Mouse (Mus musculus): ENCODE data around the gene Tapbp.

Tapbp gene

DNA sequence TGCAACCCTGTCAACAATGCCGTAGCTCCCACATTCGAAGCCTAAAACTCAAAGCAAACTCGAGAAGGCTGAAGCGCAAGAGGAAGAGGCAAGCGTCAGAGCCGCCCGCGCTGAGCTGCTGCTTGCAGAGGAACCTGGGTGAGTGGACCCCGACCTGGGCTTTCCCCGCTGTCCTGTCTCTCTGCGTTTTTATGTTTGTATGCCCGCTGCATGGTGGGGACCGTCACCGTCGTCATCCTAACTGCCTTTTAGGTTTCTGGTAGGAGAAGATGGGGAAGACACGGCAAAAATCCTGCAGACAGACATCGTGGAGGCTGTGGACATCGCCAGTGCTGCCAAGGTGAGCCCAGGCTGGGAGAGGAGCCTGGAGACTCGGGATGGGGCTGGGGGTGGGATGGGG lies 25.7 kb downstream of the Tapbp start:
- in situ Hi-C loops (cut with MboI, MseI), result no loop called here

DNA sequence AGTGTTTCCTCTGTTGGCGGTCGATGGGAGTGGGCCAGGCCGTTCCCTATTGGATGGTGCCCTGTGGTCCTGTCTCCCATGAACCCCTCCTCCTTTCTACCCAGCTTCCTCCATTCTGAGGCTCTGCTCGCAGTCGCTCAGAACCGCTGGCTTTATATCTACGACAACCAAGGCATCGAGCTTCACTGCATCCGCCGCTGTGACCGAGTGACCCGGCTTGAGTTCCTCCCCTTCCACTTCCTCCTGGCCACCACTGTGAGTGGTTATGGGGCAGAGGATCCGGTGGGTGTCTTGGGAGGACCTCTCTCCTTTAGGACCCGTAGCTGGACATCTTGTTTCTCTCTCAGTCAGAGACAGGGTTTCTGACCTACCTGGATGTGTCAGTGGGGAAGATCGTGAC lies 27.8 kb downstream of the Tapbp start:
- in situ Hi-C loops (cut with MboI, MseI), result no loop called here

DNA sequence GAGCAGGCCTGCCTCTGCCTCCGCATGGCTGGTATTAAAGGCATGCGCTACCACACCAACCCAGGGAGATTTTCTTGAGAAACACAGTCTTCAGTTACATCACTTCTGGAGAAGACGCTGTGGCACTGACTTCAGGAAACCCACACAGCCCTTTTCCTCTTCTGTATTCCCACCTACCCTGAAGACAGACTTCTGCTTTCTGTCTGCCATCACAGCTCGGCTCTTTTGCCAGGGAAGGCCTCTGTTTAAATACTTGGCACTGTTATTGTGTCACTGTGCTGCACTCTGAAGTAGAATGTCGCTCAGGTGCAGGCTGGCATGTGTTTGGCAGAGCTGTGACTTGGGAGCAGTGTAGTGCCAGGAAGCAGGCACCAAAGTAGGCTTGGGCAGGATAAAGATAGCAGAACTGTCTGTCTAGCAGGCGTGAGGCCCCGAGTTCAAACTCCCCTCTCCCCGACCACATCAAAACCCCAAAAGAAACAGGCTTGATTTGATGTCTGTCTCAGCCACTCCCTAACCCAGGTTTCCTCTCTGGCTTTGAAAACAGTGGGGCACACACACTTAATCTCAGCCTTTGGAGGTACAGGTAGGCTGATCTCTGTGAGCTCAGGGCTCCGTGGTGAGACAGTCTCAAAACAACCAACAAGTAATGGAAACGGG lies 31.9 kb downstream of the Tapbp start:
- in situ Hi-C loops (cut with MboI, MseI), result no loop called here

DNA sequence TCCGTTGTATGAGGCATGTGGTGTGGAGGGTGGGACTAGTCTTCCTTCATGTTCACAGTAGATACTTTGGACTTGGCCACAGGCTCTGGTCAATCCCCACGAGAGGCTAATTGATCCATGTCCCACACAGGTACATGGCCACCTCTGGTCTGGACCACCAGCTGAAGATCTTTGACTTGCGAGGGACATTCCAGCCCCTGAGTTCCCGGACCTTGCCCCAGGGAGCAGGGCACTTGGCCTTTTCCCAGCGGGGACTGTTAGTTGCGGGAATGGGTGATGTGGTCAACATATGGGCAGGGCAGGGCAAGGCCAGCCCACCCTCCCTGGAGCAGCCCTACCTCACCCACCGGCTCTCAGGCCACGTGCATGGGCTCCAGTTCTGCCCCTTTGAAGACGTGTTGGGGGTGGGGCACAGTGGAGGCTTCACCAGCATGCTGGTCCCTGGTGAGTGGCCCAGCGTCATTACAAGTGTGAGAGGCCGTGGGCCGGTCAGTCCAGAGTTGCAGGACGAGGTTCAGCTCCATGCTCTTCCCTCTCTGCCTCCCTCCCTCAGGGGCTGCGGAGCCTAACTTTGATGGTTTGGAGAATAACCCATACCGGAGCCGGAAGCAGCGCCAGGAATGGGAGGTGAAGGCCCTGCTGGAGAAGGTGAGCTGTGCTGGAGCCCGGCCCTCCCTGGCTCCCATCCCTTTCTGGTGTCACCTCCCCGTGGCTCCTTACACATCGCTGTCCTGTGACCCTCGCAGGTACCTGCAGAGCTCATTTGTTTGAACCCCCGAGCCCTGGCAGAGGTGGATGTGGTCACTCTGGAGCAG lies 32.6 kb downstream of the Tapbp start:
- in situ Hi-C loops (cut with MboI, MseI), result no loop called here

DNA sequence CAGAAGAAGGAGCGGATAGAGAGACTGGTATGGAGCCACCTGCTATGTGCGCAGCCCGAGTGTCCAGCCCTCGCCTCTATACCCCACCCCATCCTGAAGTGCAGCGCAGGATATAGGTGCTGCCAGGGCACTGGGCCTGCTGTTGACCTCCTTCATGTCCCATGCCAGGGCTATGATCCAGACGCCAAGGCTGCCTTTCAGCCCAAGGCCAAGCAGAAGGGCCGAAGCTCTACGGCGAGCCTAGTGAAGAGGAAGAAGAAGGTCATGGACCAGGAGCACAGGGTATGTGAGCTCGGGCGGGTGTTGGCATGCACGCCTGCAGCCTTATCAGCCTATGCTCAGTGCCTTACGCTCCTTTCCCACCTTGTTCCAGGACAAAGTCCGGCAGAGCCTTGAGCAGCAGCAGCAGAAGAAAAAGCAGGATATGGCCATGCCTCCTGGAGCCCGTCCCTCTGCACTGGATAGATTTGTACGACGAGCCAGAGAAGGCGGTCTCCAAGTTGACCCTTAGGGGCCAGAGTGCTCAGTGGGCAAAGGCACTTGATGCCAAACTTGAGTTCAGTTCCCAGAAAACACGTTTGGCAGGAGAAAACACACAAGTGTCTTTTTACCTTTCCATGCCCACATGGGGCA lies 33.3 kb downstream of the Tapbp start:
- in situ Hi-C loops (cut with MboI, MseI), result no loop called here

DNA sequence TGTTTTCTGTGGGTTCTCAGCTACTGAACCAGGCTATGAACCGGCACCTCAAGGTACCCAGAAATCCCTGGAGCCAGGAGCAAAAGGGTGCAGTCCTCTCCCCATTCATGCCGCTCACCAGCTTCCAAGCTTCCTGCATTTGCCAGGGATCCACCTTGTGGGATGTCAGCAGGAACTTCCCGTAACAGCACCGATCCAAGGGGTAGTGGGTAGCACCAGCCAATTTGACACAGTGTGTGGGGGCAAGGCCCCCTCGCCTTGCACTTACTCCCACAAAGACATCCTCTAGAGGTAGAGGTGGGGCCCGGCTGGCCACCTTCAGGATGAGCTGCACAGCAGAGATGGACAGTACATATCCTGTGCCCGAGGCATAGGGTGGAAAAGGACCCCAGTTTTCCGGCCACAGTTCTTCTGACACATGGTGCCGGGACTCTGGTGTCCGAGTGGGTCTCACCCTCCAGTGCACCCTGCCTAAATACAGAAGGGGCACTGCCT lies 34.5 kb downstream of the Tapbp start:
- in situ Hi-C loops (cut with MboI, MseI), result loop anchor here (10.0 kb wide), 1 partner anchor 245 kb away; the partner anchor contains the start of gene Psmb8

DNA sequence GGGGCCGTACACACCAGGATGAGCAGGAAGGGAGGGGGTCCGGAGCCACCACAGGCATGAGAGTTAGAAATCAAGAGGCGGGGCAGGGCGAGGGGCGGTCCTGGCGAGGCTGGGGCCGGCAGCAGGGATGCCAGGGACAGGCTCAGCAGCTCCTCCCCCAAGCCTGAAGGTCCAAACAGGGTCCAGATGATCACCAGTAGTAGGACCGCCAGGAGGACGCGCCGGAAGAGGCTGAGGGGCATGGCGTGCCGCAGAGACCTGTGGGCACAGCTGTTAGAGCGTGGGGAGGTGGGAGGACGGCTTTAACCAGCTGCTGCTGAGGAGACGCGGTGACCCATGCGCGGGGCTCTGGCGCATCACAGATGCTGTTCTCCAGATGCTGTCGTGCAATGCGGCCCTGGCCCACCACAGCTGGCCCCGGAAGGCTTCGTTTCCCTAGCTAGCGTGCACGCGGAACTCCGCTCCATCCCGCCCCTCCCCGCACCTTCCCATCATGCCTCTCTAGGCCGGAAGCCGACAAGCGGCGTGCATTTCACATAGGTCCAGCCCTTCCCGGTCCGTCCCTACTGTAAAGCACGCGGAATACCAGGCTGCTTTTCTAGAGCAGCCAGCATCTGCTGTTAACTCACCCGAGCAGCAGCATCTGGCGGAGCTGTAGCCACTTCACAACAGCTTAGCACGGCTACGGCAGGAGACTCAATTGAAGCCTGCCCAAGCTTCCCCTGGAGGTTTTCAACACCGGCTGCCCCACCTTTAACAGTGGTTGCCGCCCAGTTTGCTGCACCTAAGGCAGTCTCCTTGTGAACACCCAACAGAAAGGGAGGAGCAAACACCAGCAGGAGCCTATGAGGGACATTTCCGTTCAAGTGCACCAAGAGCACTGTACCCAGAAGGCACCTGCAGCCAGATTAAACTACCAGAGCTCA lies 35.6 kb downstream of the Tapbp start, which contains the start of gene B3galt4:
Gene B3galt4, minus strand, starts transcription at position 468 of the 926 bp plus-strand sequence.
- in situ Hi-C loops (cut with MboI, MseI), result loop anchor here (10.0 kb wide), 1 partner anchor 244 kb away; the partner anchor contains the start of gene Psmb8

DNA sequence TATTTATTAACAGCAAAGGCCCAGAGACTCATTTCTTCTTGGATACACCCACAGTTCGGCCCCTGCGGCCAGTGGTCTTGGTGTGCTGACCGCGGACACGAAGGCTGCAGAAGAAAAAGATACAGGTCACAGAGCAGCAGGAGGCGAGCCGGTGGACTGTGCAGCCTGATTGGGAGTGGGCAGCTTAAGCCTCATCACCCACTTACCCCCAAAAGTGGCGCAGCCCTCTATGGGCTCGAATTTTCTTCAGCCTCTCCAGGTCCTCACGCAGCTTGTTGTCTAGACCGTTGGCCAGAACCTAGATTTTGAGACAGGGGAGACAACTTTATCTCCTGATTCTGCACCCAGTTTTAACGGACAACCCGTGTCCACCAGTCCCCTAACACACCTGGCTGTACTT lies 36.3 kb downstream of the Tapbp start:
- in situ Hi-C loops (cut with MboI, MseI), result loop anchor here (10.0 kb wide), 1 partner anchor 243 kb away; the partner anchor contains the start of gene Psmb8

DNA sequence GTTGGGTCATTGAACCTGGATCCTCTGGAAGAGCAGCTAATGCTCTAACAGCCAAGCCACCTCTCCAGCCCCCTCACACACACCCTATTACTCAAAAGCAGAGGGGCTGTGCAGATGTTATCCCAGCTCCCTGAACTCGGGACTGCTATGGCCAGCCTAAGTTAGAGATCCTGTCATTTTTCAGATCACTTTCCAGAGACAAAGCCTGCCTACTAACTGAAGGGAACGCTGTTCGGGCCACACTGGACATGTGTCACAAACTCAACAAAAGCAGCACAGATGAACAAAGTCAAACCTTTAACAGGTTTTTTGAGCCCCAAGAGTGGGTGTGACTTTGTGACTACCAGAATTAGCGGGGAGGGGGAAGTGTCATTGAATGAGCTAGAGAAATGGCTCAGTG lies 37.2 kb downstream of the Tapbp start:
- in situ Hi-C loops (cut with MboI, MseI), result loop anchor here (10.0 kb wide), 1 partner anchor 242 kb away; the partner anchor contains the start of gene Psmb8

DNA sequence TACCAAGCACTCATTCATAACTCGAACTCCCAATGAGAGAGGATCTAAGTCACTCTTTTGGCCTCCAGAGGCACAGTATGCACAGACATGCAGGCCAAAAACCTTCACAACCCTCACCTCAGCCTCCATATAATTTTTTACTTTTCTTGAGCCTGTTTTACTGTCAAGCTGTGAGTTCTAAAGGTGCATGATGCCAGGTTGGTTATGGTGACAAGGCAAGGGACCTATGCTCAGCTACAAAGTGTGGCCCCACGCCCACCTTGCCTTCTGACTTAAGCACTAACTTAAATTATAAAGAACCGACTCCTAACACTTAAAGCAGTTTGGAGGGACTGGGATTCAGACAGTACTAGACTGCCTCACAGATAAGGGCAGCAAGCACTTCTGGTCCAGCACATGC lies 37.6 kb downstream of the Tapbp start:
- in situ Hi-C loops (cut with MboI, MseI), result loop anchor here (10.0 kb wide), 1 partner anchor 241 kb away; the partner anchor contains the start of gene Psmb8

DNA sequence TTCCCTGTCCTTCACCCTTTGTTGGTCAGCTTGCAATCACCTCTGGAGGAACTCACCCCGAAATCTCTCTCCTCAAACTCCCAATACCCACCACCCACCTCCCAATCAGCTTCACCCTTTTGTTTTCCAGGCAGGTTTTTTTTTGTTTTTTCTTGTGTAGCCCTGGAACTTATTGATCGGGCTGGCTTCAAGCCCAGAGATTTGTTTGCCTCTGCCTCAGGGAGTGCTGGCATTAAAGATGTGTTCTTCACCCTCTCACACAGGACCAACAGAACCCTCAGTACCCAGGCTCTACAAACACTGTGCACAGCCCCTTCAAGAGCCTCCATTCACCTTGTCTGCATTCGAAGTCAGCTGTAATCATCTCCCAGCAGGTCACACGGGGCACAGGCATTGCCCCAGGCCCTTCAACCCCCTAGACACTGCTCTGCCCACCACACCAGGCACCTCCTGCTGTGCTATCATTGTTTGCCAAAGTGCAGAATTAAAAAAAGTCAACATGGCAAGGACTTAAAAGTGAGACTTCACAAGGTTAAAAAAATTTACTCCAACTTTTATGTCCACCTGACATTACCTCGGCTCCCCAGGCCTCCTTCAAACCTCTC lies 38.4 kb downstream of the Tapbp start:
- in situ Hi-C loops (cut with MboI, MseI), result loop anchor here (10.0 kb wide), 1 partner anchor 241 kb away; the partner anchor contains the start of gene Psmb8

DNA sequence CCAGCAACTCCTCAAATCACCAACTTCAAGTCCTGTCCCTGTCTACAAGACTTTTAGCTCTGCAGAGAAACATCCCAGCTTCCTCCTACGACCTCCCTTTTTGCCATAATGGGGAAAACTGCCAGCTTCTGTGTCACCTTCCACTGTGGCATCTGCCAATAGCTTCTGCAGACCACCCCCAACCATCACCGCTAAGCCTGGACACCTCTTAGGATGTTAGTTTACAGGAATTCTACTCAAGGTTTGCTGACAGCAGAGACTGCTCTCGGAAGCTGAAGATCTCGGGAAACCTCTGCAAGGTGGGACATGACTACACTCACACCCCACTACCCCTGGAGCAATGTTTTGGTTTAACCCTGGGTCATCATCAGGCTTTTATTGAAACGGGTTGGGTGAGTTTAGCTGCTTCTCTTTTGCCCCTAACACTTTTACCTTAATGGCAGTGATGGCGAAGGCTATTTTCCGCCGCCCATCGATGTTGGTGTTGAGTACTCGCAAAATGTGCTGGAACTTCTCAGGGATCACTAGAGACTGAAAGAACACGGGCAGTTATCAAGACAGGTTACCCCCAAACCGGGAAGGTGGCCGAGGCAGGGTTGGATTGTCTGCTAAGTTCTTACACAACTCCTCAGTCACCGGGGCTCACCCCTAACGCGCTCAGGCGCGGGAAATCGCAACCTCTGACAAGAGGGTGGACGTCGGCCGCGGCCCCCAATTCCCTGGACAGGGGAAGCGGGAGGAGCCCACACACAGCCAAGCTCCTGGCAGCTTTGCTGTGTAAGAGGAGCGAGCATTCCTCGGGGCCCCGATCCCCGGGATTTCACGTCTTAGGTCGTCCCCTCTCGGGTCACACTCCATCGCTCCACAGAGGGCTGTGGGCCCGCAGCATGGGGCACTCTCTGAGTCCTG lies 39.2 kb downstream of the Tapbp start:
- in situ Hi-C loops (cut with MboI, MseI), result loop anchor here (10.0 kb wide), 1 partner anchor 240 kb away; the partner anchor contains the start of gene Psmb8

DNA sequence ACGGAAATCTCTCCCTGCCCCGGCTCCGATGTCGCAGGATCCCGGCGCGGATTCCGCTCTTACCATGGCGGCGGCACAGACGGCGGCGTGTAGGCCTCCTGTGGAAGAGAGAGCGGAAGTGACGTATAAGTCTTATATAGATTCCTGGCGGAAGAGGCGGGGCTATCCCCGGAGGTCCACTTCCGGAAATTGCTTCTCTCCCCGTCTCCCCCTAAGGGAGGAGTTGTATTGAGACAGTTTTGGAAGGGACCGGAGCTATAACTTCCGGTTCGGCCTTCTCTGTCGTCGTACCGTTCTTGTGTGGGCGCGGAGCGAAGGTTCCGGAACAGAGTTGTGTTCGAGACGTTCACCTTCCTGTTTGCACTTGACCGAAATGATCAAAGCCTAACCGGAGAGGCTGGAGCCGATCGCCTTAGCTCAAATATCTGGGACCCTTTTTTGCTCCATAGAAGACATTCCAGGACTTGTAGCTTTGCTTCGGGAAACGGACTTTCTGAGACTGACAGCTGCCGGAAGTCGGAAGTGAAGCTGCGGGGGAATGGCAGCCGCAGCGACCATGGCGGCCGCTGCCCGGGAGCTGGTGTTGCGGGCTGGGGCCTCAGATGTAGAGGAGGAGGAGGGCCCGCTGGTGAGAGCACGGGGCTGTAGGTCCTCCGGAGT lies 40.0 kb downstream of the Tapbp start, which contains the start of the genes Vps52 and Rps18:
Gene Vps52, plus strand, starts transcription at position 258 of the 660 bp plus-strand sequence.
Gene Rps18, minus strand, starts transcription at position 447 of the 660 bp plus-strand sequence.
- in situ Hi-C loops (cut with MboI, MseI), result loop anchor here (10.0 kb wide), 1 partner anchor 239 kb away; the partner anchor contains the start of gene Psmb8

DNA sequence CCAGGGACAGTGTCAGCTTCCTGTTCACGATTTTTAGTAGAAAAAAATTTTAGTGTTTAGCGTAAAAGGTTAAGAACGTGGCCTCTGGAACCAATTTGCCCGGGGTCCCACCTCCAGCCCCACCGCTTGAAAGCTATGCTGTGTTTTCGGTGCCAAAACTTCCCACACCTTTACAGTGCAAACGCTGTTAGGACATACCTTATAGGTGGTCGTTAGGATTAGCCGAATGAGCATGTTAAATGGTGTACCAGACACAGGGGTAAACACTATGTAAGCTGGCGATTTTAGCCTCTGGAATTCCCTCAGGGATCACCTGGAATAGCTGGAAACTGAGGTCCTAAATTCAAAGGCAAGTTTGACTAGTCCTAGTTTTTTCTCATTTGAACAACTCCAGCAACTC lies 40.6 kb downstream of the Tapbp start:
- in situ Hi-C loops (cut with MboI, MseI), result loop anchor here (10.0 kb wide), 1 partner anchor 238 kb away; the partner anchor contains the start of gene Psmb8

DNA sequence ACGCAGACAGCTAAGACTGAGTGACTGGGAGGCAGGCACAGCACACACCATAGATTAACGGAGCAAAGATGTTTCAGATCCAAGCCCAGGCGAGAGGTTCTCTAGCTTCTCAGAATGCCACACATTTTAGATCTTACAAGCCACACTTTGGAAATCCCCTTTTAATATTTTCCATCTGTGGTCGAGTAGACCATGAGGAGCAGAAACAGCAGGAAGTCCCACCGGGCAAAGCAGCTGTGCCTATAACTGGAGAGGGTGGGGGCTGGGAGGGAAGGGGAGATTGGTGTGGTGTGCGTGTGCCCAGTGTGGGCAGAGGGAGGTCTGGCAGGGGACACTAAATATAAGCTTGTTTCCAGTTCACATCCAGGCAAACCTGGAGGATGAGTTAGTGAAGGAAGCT lies 41.8 kb downstream of the Tapbp start:
- in situ Hi-C loops (cut with MboI, MseI), result loop anchor here (10.0 kb wide), 1 partner anchor 237 kb away; the partner anchor contains the start of gene Psmb8

DNA sequence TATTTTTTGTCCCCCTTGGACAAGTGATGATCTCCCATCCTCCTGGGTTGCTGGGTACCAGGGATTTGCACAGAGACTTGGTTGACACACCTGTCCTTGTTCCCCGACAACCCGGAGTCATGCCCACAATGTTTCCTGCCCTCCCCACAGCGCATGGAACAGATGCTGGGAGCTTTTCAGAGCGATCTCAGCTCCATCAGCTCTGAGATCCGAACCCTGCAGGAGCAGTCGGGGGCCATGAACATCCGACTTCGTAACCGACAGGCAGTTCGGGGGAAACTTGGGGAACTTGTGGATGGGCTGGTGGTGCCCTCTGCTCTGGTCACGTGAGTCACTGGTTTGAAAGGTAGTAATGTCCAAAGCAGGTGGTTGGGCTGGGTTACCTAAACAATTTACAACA lies 42.8 kb downstream of the Tapbp start:
- in situ Hi-C loops (cut with MboI, MseI), result loop anchor here (10.0 kb wide), 1 partner anchor 236 kb away; the partner anchor contains the start of gene Psmb8

DNA sequence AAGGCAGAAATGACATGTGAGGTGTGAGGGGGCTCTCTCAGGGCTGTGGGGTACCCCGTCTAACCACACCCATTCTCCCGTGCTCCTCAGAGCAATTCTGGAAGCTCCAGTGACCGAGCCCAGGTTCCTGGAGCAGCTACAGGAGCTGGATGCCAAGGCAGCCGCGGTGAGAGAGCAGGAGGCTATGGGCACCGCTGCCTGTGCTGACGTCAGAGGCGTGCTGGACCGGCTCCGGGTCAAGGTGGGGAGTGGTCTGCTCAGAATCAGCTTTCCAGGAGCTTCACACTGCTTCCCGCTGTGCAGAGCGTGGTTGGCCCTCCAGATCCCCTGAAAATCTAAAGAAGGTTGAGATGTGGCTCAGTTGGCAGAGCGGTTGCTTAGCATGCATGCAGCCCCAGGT lies 43.4 kb downstream of the Tapbp start:
- in situ Hi-C loops (cut with MboI, MseI), result loop anchor here (10.0 kb wide), 1 partner anchor 236 kb away; the partner anchor contains the start of gene Psmb8

DNA sequence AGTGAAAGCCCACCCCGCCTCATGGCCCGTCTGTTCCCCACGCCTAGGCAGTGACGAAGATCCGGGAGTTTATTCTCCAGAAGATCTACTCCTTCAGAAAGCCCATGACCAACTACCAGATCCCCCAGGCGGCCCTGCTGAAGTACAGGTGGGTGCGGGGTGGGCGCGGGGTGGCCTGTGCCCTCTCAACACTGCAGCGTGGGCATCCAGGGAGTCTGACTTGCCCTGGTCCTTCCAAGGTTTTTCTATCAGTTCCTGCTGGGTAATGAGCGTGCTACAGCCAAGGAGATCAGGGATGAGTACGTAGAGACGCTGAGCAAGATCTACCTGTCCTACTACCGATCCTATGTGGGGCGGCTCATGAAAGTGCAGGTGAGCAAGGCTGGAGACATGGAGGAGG lies 44.2 kb downstream of the Tapbp start:
- in situ Hi-C loops (cut with MboI, MseI), result loop anchor here (10.0 kb wide), 1 partner anchor 235 kb away; the partner anchor contains the start of gene Psmb8
